Mouse (Mus musculus) lung, adult 2 months (tissue): Measurements from ENCODE around the gene Sesn2.
"Not testable (repeated sequence)": the region's sequence is repeated elsewhere in the genome, so short reads cannot be mapped to it uniquely, and the experiment has no call there.

Source experiments
- CTCF ChIP-seq: fragments of 200-500 bp; IDR thresholded peaks from 2 replicates; pipeline ENCODE4 v1.5.1; 2011; ENCODE audit warnings: mild to moderate bottlenecking, low read length, control low read depth; ENCODE audit not compliant: insufficient read depth
- POLR2A ChIP-seq: fragments of 200-500 bp; IDR thresholded peaks from 2 replicates; pipeline ENCODE4 v1.6.1; 2011; ENCODE audit warnings: low read depth, mild to moderate bottlenecking, control low read depth, low read length, borderline replicate concordance; ENCODE audit errors: extremely low read depth

- TF ChIP-seq CTCF, POLR2A: not testable (repeated sequence)
Observed at GRCm38 (mm10) chr4:132555550-132555949, 45.2 kb upstream of the Sesn2 start.
